Mouse (Mus musculus): ENCODE measurements around the gene Lins1. TPM values are rescaled to one million over a fixed set of nuclear protein-coding genes. Genes with fewer than 3 reads are reported as not detected.

Lins1 gene
- polyA plus RNA-seq, 1 experiment from 2014 or later, result 13.6 TPM

GRCm38 (mm10) chr7:66749998-66750397 is 60.3 kb downstream of the Lins1 start:
- 46% methylated on average over 1 of the region's 1 CpGs for WGBS
- TF ChIP-seq CTCF (IDR thresholded peaks at IDR 0.05; ENCODE audit: low read depth), result no peak
- H3K9ac ChIP-seq (ENCODE audit: low read depth, low read length), result no peak overlapping the region
- H3K27me3 ChIP-seq (ENCODE audit: insufficient read depth, low read length), result no peaks in the 10 kb centered on the region
- no peaks in the 10 kb centered on the region for H3K36me3 ChIP-seq (ENCODE audit: insufficient read depth, low read length)
- no peaks in the 10 kb centered on the region for H3K9me3 ChIP-seq (replicated peaks; ENCODE audit: low read length)
- ATAC-seq (replicated peaks; ENCODE audit: low FRiP score, low read depth) (no peak), DNase-seq (ENCODE audit: low spot score) (no peak)
- H3K4me1 ChIP-seq (replicated peaks; ENCODE audit: insufficient read depth, low read length), result no peaks in the 10 kb centered on the region
- H3K4me3 ChIP-seq (replicated peaks; ENCODE audit: low read depth, low read length), result no peak overlapping the region
- no peak overlapping the region for H3K4me2 ChIP-seq (ENCODE audit: low read length)
- no peak overlapping the region for H3K27ac ChIP-seq

GRCm38 (mm10) chr7:66753816-66754215 is 64.1 kb downstream of the Lins1 start:
- no peak for TF ChIP-seq CTCF (IDR thresholded peaks at IDR 0.05; ENCODE audit: low read depth)
- Histone ChIP-seq H3K4me3 (replicated peaks; ENCODE audit: low read depth, low read length) (no peak overlapping the region), H3K36me3 (ENCODE audit: insufficient read depth, low read length) (no peaks in the 10 kb centered on the region), H3K27me3 (ENCODE audit: insufficient read depth, low read length) (no peaks in the 10 kb centered on the region), H3K9me3 (replicated peaks; ENCODE audit: low read length) (no peaks in the 10 kb centered on the region), H3K4me1 (replicated peaks; ENCODE audit: insufficient read depth, low read length) (no peaks in the 10 kb centered on the region), H3K4me2 (ENCODE audit: low read length) (no peak overlapping the region), H3K27ac (no peak overlapping the region), H3K9ac (ENCODE audit: low read depth, low read length) (no peak overlapping the region)
- ATAC-seq (replicated peaks; ENCODE audit: low FRiP score, low read depth) (no peak), DNase-seq (ENCODE audit: low spot score) (no peak)
- 83% methylated on average over 8 of the region's 8 CpGs for WGBS

- Histone ChIP-seq H3K4me2 (ENCODE audit: low read length) (no peak overlapping the region), H3K4me3 (replicated peaks; ENCODE audit: low read depth, low read length) (no peak overlapping the region), H3K4me1 (replicated peaks; ENCODE audit: insufficient read depth, low read length) (no peaks in the 10 kb centered on the region), H3K9ac (ENCODE audit: low read depth, low read length) (no peak overlapping the region), H3K9me3 (replicated peaks; ENCODE audit: low read length) (no peaks in the 10 kb centered on the region), H3K27ac (no peak overlapping the region), H3K27me3 (ENCODE audit: insufficient read depth, low read length) (no peaks in the 10 kb centered on the region), H3K36me3 (ENCODE audit: insufficient read depth, low read length) (no peaks in the 10 kb centered on the region)
- DNase-seq (ENCODE audit: low spot score), result no peak
- ATAC-seq (replicated peaks; ENCODE audit: low FRiP score, low read depth), result no peak
- whole genome bisulfite sequencing, result 76% methylated on average over 7 of the region's 7 CpGs
- TF ChIP-seq CTCF (IDR thresholded peaks at IDR 0.05; ENCODE audit: low read depth), result no peak
These were observed 65.9 kb downstream of the Lins1 start for GRCm38 (mm10) chr7:66755611-66756010.

Other genes with a start within 250 kb of the Lins1 start
- 12.9 and 14.3 TPM in 2 replicates for gene Asb7, start 293 bp upstream of the Lins1 start, polyA plus RNA-seq (2015; fragmentation: Nextera tagmentation; extraction: Ambion mirVana)
- 2.1 and 2.7 TPM in 2 replicates for gene Cers3, start 53.6 kb downstream of the Lins1 start, polyA plus RNA-seq (2015; fragmentation: Nextera tagmentation; extraction: Ambion mirVana)
- gene Adamts17, start 149.8 kb downstream of the Lins1 start, polyA plus RNA-seq (2015; fragmentation: Nextera tagmentation; extraction: Ambion mirVana), result 1.5 and 3.1 TPM in 2 replicates

Measured in kidney, postnatal 0 days (tissue).